Mouse (Mus musculus): ENCODE measurements at regions not wholly inside any gene's neighbourhood (a gene's known extent, or its start where the extent isn't known, plus 50 kb on each side); places are given as distances from the start of the nearest gene placed in this dataset.

GRCm38 (mm10) chr8:92427801-92428200 is 70.4 kb downstream of the Irx5 start:
- no peak overlapping the region for H3K4me2 ChIP-seq
- WGBS, result 67% methylated on average over 9 of the region's 9 CpGs
- H3K9ac ChIP-seq, result no peak overlapping the region
- H3K27ac ChIP-seq, result no peak overlapping the region
- no peak overlapping the region for H3K4me3 ChIP-seq (replicated peaks)
- H3K9me3 ChIP-seq, result no peaks in the 10 kb centered on the region
- H3K27me3 ChIP-seq (replicated peaks), result no peaks in the 10 kb centered on the region
- no peak for ATAC-seq (ENCODE audit: insufficient read depth, low FRiP score, low read depth)
- no peaks in the 10 kb centered on the region for H3K36me3 ChIP-seq
- H3K4me1 ChIP-seq, result no peaks in the 10 kb centered on the region

GRCm38 (mm10) chr8:92437075-92437663 is 79.7 kb downstream of the Irx5 start:
- H3K9ac ChIP-seq, result no peak overlapping the region
- no peak overlapping the region for H3K4me2 ChIP-seq
- H3K36me3 ChIP-seq, result no peaks in the 10 kb centered on the region
- no peaks in the 10 kb centered on the region for H3K27me3 ChIP-seq (replicated peaks)
- no peak overlapping the region for H3K27ac ChIP-seq
- H3K4me1 ChIP-seq, result no peaks in the 10 kb centered on the region
- no peak for ATAC-seq (ENCODE audit: insufficient read depth, low FRiP score, low read depth)
- WGBS, result 61% methylated on average over 15 of the region's 15 CpGs
- no peak overlapping the region for H3K4me3 ChIP-seq (replicated peaks)
- H3K9me3 ChIP-seq, result no peaks in the 10 kb centered on the region

GRCm38 (mm10) chr8:92438294-92438693 is 80.9 kb downstream of the Irx5 start:
- Histone ChIP-seq H3K4me3 (replicated peaks) (no peak overlapping the region), H3K9me3 (no peaks in the 10 kb centered on the region), H3K27ac (no peak overlapping the region), H3K4me1 (no peaks in the 10 kb centered on the region), H3K36me3 (no peaks in the 10 kb centered on the region), H3K27me3 (replicated peaks) (no peaks in the 10 kb centered on the region), H3K9ac (no peak overlapping the region), H3K4me2 (no peak overlapping the region)
- no peak for ATAC-seq (ENCODE audit: insufficient read depth, low FRiP score, low read depth)
- 36% methylated on average over 9 of the region's 9 CpGs for WGBS

- ATAC-seq (ENCODE audit: insufficient read depth, low FRiP score, low read depth), result no peak
- Histone ChIP-seq H3K4me3 (replicated peaks) (no peak overlapping the region), H3K36me3 (no peaks in the 10 kb centered on the region), H3K9ac (no peak overlapping the region), H3K27ac (no peak overlapping the region), H3K9me3 (no peaks in the 10 kb centered on the region), H3K4me1 (no peaks in the 10 kb centered on the region), H3K27me3 (replicated peaks) (no peaks in the 10 kb centered on the region), H3K4me2 (no peak overlapping the region)
- WGBS, result 55% methylated on average over 9 of the region's 9 CpGs
Observed at GRCm38 (mm10) chr8:92439713-92440436, 82.5 kb downstream of the Irx5 start.

- Histone ChIP-seq H3K4me1 (no peaks in the 10 kb centered on the region), H3K9me3 (no peaks in the 10 kb centered on the region), H3K36me3 (no peaks in the 10 kb centered on the region), H3K27ac (no peak overlapping the region), H3K4me2 (no peak overlapping the region), H3K4me3 (replicated peaks) (no peak overlapping the region), H3K9ac (no peak overlapping the region), H3K27me3 (replicated peaks) (no peaks in the 10 kb centered on the region)
- 32% methylated on average over 6 of the region's 6 CpGs for WGBS
- ATAC-seq (ENCODE audit: insufficient read depth, low FRiP score, low read depth), result no peak
Observed at GRCm38 (mm10) chr8:92442086-92442485, 84.7 kb downstream of the Irx5 start.

- ATAC-seq (ENCODE audit: insufficient read depth, low FRiP score, low read depth), result no peak; the same call in 1 of the 2 replicates
- Histone ChIP-seq H3K27ac (no peak overlapping the region), H3K27me3 (replicated peaks) (peaks cover 47% of the 10 kb centered on the region), H3K4me3 (replicated peaks) (no peak overlapping the region), H3K9me3 (no peaks in the 10 kb centered on the region), H3K4me1 (peaks cover 10% of the 10 kb centered on the region; the same call in 1 of the 2 replicates), H3K9ac (no peak overlapping the region), H3K4me2 (no peak overlapping the region), H3K36me3 (no peaks in the 10 kb centered on the region)
- 87% methylated on average over 5 of the region's 5 CpGs for WGBS
Observed at GRCm38 (mm10) chr8:92459291-92459690, 101.9 kb downstream of the Irx5 start.

- peaks cover 47% of the 10 kb centered on the region for H3K27me3 ChIP-seq (replicated peaks)
- WGBS, result 1% methylated on average over 92 of the region's 93 CpGs
- no peaks in the 10 kb centered on the region for H3K36me3 ChIP-seq
- peaks cover 10% of the 10 kb centered on the region; the same call in 1 of the 2 replicates for H3K4me1 ChIP-seq
- no peak for ATAC-seq (ENCODE audit: insufficient read depth, low FRiP score, low read depth)
- no peak overlapping the region for H3K9ac ChIP-seq
- peak overlapping the region; percentile 51 for H3K4me3 ChIP-seq (replicated peaks)
- no peak overlapping the region for H3K27ac ChIP-seq
- no peaks in the 10 kb centered on the region for H3K9me3 ChIP-seq
- H3K4me2 ChIP-seq, result peak overlapping the region; percentile 97
Observed at GRCm38 (mm10) chr8:92460129-92460953, 102.9 kb downstream of the Irx5 start.

- no peaks in the 10 kb centered on the region for H3K36me3 ChIP-seq
- H3K27ac ChIP-seq, result no peak overlapping the region
- no peaks in the 10 kb centered on the region for H3K27me3 ChIP-seq (replicated peaks)
- H3K4me1 ChIP-seq, result no peaks in the 10 kb centered on the region
- no peak overlapping the region for H3K4me3 ChIP-seq (replicated peaks)
- ATAC-seq (ENCODE audit: insufficient read depth, low FRiP score, low read depth), result no peak
- H3K9ac ChIP-seq, result no peak overlapping the region
- 55% methylated on average over 19 of the region's 19 CpGs for WGBS
- no peaks in the 10 kb centered on the region for H3K9me3 ChIP-seq
- no peak overlapping the region for H3K4me2 ChIP-seq
Observed at GRCm38 (mm10) chr8:92469141-92470000, 111.9 kb downstream of the Irx5 start.

- Histone ChIP-seq H3K9me3 (no peaks in the 10 kb centered on the region), H3K4me1 (no peaks in the 10 kb centered on the region), H3K27me3 (replicated peaks) (no peaks in the 10 kb centered on the region), H3K36me3 (no peaks in the 10 kb centered on the region), H3K27ac (no peak overlapping the region), H3K4me2 (no peak overlapping the region), H3K9ac (no peak overlapping the region), H3K4me3 (replicated peaks) (no peak overlapping the region)
- 77% methylated on average over 7 of the region's 7 CpGs for WGBS
- ATAC-seq (ENCODE audit: insufficient read depth, low FRiP score, low read depth), result no peak
Observed at GRCm38 (mm10) chr8:92472257-92472656, 114.8 kb downstream of the Irx5 start.

GRCm38 (mm10) chr8:92472817-92473216 is 115.4 kb downstream of the Irx5 start:
- Histone ChIP-seq H3K9ac (no peak overlapping the region), H3K27ac (no peak overlapping the region), H3K36me3 (no peaks in the 10 kb centered on the region), H3K27me3 (replicated peaks) (no peaks in the 10 kb centered on the region), H3K9me3 (no peaks in the 10 kb centered on the region), H3K4me1 (no peaks in the 10 kb centered on the region), H3K4me2 (no peak overlapping the region), H3K4me3 (replicated peaks) (no peak overlapping the region)
- WGBS, result 70% methylated on average over 3 of the region's 3 CpGs
- ATAC-seq (ENCODE audit: insufficient read depth, low FRiP score, low read depth), result no peak

GRCm38 (mm10) chr8:92482393-92482792 is 125.0 kb downstream of the Irx5 start:
- 65% methylated on average over 5 of the region's 5 CpGs for WGBS
- Histone ChIP-seq H3K4me2 (no peak overlapping the region), H3K27ac (no peak overlapping the region), H3K4me1 (no peaks in the 10 kb centered on the region), H3K27me3 (replicated peaks) (no peaks in the 10 kb centered on the region), H3K9ac (no peak overlapping the region), H3K9me3 (no peaks in the 10 kb centered on the region), H3K4me3 (replicated peaks) (no peak overlapping the region), H3K36me3 (no peaks in the 10 kb centered on the region)
- no peak for ATAC-seq (ENCODE audit: insufficient read depth, low FRiP score, low read depth)
